Mouse (Mus musculus) yolk sac, embryonic 10.5 days (tissue): ENCODE data around the gene Gm21488.
"Not testable (repeated sequence)": the region's sequence is repeated elsewhere in the genome, so short reads cannot be mapped to it uniquely, and the experiment has no call there.

Experiments
- DNase-seq: peaks from one replicate; pipeline ENCODE4 v3.0.0-alpha.2; 2017; ENCODE audit warnings: low spot score

The Gm21488 gene

GRCm38 (mm10) chrY:27521820-27522219 lies at the start of gene Gm21488:
Gene Gm21488 (minus strand): TSS chrY:27521920.
- DNase-seq: not testable (repeated sequence)
